Mouse (Mus musculus) megakaryocyte-erythroid progenitor cell, adult 5-6 weeks (primary cell): ENCODE measurements around the gene Irf2bpl. TPM values are rescaled to one million over a fixed set of nuclear protein-coding genes. Genes with fewer than 3 reads are reported as not detected.

ENCODE experiments used
- ATAC-seq: replicated peaks from 2 replicates; pipeline ENCODE4 v1.8.0; 2016; ENCODE audit warnings: mild to moderate bottlenecking, inconsistent platforms; ENCODE audit not compliant: severe bottlenecking, poor library complexity, low FRiP score, low TSS enrichment
- total RNA-seq, 2 experiments: library from RNA; stranded (forward) in 1 of 2; stranded (reverse) in 1 of 2; fragments of 200-1000, 215-1000 nt in 1 of 2; fragments of >200 nt in 1 of 2; fragmentation: Nextera tagmentation in 1 of 2; gene quantifications; 2 replicates each; pipeline ENCODE4 v1.2.3; 2014 to 2017

Irf2bpl gene
- total RNA-seq, 2 experiments from 2014 or later: 0.76 to 2.7 TPM

DNA sequence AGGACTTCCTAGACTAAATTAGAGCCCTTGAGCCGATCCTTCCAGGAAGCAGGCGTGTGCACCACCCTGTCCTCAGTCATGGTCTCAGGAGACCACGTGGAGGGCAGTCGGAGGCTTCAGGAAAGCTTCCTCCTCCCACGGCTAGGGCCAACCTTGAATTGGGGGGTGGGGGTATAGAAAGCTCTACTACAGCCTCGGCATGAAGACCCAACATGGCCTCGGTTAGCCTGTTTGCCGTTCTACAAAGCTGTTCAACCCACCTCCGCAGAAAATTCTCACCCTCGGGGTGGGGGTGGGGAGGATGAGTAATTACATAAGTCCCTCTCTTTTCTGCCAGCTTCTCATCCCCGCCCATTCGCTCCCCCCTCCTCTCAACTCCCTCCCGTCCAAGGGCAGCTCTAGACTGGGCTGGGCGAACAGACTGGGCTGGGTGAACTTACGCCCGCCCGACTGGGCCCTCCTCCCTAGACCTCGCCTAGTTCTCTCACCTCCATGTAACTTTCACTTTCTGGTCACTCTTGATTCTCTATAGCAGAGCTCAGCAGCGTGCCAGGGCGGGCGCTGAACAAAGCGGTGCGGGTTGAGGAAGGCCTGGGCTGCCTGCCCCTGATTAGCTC lies 48.1 kb downstream of the Irf2bpl start:
- peak; percentile 73 for ATAC-seq

DNA sequence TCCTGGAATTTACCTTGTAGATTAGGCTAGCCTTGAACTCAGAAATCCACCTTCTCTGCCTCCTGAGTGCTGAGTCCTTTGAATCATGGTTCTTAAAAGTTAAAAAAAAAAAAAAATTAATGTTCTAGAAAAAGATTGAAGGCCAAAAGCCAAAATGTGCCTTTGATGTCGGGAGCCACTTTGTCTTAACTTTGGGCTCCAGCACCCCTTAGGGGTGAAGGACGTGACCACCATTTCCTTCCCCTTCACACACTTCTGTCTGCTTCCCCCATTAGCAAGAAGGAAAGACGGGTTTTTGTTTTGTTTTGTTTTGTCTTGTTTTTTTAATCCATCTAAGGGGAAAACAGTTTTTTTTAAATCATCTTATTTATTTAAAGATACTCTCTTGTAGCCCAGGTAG lies 48.7 kb downstream of the Irf2bpl start:
- ATAC-seq: no peak

- peak; percentile 59 for ATAC-seq
These were observed 50.2 kb downstream of the Irf2bpl start for GRCm38 (mm10) chr12:86834416-86834772.

DNA sequence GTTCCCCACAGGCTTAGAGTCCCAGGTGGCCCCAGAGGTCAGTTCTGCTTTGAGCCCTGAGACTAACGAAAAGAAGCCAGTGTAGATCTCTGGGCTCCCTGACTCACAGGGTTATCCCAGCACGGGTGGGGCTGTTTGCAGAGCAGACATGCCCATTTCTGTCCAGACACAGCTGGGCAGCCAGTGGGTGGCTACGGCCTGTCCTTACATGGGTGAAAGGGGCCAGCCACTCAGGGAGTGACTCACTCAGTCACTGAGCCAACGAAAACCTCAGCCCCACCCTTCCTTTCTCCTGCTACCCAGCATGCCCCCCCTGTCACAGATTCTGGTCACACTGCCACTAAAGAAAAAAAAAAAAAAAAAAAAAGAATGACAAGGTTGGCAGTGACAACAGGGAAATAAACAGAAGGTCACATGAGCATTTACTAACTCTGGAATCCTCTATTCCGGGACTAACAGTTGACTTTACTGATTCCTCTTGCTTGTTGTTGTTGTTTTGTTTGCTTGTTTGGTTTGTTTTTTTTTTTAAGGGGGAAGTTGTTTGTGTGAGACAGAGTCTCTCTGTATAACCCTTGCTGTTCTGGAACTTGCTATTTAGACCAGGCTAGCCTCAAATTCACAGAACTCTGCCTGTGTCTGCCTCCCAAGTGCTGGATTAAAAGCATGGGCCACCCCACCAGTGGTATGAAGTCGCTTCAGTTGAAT lies 50.7 kb downstream of the Irf2bpl start:
- peak; percentile 58 for ATAC-seq

DNA sequence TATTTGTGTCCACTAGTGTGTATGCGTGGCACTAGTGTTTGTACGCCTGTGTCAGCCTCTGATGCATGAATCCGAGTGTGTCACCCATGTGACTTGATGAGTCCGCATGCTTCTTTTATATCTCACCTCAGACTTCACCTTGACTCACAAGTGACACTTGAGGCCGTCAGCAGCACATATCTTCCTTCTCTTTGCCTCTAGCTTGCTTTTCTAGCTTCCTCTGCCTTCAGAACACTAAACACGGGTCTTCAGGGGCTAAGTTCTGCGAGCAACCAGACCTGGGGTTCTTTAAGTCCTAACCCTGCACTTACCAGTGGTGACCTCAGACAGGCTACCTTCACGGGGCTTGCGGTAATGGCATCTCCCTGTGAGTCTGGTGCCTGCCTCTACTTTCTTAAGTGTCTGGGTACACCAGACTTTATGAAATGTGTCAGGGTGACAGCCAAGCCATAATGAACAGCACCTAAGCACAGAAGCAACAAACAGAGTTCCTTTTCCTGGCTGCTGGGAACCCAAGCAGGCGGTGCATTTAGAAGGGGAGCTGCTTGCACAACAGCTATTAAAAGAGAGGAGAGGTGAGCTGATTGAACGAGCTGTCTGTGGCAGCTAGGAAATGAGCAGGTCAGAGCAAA lies 51.9 kb downstream of the Irf2bpl start:
- no peak for ATAC-seq

DNA sequence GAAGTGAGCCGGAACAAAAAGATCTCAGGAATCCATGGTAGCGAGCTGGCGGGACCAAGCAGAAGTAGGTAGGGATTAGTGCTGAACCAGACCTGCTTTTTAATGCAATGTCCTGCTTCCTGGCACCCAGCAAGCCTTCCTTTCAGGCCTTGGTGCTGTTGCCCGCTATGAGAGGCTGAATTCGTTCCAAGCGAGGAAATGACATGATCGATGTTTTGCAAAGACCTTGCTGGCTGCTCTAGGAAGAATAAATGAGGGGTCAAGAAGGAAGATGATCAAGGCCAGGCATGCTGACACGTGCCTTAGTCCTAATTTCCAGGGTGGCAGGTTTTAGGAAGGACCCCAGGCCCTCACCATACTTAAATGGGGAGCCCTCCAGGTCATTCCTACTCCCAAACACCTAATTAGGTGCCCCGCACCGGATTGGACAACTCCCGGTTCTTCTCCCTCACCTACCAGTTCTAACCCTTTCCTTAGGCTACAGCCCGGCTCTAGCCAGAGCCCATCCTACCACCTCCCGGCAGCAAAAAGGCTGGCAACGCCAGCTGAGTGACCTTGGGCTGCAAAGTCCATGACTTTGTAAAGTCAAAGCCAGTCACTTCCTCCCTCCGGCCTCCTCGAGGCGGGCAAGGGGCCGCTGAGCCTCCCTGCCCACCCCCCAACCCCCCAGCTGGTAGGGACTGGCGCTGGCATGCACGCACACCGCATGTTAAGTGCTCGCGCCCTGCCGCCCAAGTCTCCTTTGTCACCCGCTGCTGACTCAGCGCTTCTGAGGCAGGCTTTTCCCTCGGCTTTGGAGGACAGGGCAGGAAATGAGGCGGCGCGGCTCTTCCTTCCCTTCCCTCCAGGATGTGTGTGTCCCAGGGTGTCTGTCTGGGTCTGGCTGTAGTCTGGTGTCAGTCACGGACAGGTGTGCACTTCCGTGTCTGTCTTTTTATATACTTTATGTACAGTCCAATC lies 52.7 kb downstream of the Irf2bpl start:
- peak; percentile 30; the same call in 1 of the 2 replicates for ATAC-seq

Other genes with a start within 250 kb of the Irf2bpl start
- gene Vash1, start 206.1 kb downstream of the Irf2bpl start, total RNA-seq (2014; fragmentation: Nextera tagmentation): 0.28 TPM in 1 of 2 replicates, not detected in the other
- not detected in 2 replicates for gene Vash1, start 206.1 kb downstream of the Irf2bpl start, total RNA-seq (2017)
- gene Angel1, start 158.3 kb downstream of the Irf2bpl start, total RNA-seq (2014; fragmentation: Nextera tagmentation): 4.3 and 7.2 TPM in 2 replicates
- gene Angel1, start 158.3 kb downstream of the Irf2bpl start, total RNA-seq (2017): 0.85 and 4.7 TPM in 2 replicates
- not detected in 2 replicates for gene Lrrc74a, start 150.4 kb downstream of the Irf2bpl start, total RNA-seq (2014; fragmentation: Nextera tagmentation)
- gene Lrrc74a, start 150.4 kb downstream of the Irf2bpl start, total RNA-seq (2017): not detected in 2 replicates
- gene Cipc, start 62.2 kb upstream of the Irf2bpl start, total RNA-seq (2014; fragmentation: Nextera tagmentation): 29.2 and 35.6 TPM in 2 replicates
- gene Cipc, start 62.2 kb upstream of the Irf2bpl start, total RNA-seq (2017): 22.0 and 23.0 TPM in 2 replicates
- gene Zdhhc22, start 105.6 kb upstream of the Irf2bpl start, total RNA-seq (2014; fragmentation: Nextera tagmentation): not detected in 2 replicates
- gene Zdhhc22, start 105.6 kb upstream of the Irf2bpl start, total RNA-seq (2017): not detected in 2 replicates
- not detected in 2 replicates for gene Tmem63c, start 136.5 kb upstream of the Irf2bpl start, total RNA-seq (2014; fragmentation: Nextera tagmentation)
- gene Tmem63c, start 136.5 kb upstream of the Irf2bpl start, total RNA-seq (2017): not detected in 2 replicates
- gene Ngb, start 217.7 kb upstream of the Irf2bpl start, total RNA-seq (2014; fragmentation: Nextera tagmentation): not detected in 2 replicates
- not detected in 2 replicates for gene Ngb, start 217.7 kb upstream of the Irf2bpl start, total RNA-seq (2017)